Mouse (Mus musculus) gastrocnemius, adult 8-10 months (tissue): Measurements from ENCODE around the gene Nup85. TPM values are rescaled to one million over a fixed set of nuclear protein-coding genes. Genes with fewer than 3 reads are reported as not detected.

Source experiments
- DNase-seq, 2 experiments: peaks; one replicate each; pipeline ENCODE4 v3.0.0; 2022; ENCODE audit warnings: low spot score in 2 of 2
- total RNA-seq, 4 experiments: library from RNA; stranded (reverse); gene quantifications; 2 replicates each; pipeline ENCODE4 v1.2.4; 2022

Gene Nup85
- total RNA-seq, 4 experiments from 2014 or later, result 16.6 to 21.7 (median 20.9) TPM

DNA sequence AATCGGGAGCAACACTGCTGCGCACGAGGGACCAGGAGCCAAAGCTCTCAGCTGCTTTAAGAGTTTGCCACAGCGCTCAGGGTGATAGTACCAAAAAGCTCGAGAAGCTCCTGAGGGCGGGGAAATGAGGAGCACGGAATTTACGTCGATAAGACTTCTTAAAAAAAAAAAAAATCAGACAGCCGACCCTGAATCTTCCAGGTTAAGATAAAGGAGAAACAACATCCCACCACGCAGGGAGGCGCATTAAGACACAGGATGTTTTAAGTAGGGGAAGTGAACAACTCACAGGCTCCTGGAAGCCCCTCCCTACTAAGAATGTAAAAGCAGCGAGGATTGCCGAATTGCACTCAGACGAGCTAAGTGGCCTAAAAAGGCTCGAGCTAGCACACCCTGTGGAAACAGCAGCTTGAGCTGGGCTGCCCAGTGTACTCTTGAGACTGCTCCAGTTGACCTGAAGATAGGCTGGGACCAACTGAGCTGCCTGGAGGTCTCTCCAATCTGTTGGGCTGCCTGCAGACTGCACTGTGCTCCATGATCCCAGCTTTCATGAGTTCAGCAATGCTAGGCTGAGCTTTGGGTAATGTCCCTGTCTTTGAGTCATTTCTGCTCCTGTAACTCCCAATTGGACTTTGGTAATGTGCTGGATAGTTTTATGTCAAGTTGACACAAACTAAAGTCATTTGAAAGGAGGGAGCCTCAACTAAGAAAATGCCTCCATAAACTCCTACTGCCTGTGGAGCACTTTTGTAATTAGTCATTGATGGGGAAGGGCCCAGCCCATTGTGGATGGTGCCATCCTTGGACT lies 49.1 kb downstream of the Nup85 start:
- DNase-seq, result no peak

DNA sequence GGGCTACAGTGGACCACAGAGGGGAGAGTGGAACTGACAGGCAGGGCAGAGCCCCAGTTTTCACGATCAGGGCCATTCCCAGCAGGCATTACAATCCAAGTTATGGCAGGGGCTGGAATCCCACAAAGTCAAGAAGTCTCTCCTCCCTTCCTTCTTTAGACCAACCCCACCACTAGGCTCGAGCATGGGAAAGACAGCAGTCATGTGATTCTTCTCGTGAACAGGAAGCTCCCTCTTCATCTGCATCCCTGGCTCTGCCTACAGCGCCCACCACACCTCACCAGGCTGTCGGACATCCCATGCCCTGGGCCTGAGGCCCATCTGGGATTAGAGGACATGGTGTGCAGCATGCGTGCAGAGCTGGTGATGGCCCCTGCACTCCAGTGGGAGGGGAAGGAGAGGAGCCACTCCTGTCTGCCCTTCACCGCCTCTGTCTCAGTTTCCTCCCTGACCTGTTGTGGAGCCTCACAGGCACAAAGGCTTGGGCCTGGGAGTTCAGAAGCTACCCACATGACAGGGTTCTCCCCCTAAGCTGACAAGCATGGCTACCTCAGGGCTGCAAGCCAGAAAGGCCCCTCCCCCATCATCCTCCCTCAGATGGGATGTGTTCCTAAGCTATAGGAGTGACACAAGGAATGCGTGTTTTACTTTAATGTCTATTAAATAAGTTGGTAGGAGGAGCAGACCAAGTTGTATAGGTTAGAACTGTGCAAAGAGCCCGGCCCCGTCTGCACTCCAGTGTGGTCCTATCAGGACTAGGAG lies 50.3 kb downstream of the Nup85 start:
- DNase-seq, result no peak

DNA sequence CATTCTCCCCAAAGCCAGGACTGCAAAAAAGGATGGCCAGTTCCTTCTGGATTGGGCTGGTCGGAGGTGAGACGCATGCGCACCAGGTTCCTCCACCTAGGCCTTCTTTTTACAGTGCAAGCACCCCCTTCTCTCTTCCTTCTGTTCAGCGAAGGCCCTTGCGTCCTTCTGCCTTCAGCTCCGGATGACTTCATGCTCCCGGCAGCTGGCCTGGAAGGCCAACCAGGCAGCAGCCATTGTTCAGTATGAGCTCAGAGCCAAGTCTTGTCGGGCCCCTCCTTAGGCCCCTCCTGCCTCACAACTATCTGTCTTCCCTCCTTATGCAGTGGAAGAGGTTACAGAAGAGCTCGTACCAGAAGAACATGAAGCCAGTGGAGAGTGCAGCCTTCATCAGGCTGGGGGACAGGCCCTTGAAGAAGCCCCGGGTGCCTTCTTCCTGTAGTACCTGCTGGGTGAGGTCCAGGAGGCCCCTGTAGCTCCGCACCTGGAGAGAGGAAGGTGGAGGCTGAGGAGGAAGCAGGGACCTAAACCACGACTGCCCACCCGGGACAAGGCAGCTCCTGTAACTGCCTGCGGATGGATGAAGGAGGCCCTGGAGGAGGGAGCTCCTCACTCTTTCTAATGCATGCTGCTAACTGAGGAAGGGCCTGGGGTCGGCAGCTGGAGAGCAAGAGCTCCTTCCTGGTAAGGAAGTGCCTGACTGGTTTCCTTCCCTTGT lies 51.0 kb downstream of the Nup85 start:
- no peak for DNase-seq

DNA sequence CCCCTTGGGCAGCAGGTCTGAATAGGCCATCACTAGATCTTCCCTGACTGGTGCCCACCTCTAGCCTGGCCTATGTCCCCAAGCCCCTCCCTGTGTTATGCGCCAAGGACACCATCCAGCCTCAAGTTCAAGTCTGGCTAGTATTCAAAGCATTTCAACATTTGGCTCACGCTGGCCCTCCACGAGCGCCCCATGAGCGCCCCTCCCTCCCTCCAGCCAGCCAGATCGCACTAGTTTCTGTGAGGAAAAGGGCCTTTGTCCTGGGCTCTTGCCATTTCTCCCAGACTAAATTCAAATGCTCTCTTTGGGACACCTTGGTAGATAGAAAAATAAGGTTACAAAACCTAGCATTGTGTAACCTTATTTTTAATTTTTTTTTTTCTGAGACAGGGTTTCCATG lies 51.6 kb downstream of the Nup85 start:
- no peak for DNase-seq

DNA sequence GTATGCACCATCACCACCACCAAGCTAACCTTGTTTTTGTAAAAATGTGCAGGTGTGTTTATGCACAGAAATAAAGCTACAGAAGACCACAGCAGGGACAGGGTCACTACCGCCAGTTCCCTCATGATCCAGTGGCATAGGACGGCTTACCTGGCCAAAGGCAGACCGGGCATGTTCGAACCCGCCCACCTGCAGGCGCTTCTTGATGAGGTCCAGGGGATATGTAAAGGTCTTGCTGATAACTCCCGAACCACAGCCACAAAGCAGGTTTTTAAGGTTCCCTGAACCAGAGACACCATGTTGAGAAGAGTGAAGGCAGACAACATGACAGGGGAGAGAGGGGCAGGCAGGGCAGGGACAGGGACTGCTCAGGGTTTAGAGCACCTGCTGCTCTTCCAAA lies 52.1 kb downstream of the Nup85 start:
- DNase-seq, result no peak

DNA sequence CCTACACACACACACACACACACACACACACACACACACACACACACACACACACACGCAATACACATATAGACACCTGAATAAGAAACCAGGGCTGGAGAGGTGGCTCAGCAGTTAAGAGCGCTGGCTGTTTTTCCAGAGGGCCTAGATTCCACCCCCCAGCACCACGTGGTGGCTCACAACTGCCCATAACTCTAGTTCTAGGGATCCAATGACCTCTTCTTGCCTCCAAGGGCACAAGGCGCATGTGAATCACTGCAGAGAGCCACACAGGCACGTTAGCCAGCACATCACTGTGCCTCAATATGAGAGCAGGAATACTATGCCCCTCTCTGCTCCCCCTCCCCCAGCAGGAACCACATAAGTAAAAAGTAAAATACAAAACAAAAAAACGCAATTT lies 52.7 kb downstream of the Nup85 start:
- no peak for DNase-seq

DNA sequence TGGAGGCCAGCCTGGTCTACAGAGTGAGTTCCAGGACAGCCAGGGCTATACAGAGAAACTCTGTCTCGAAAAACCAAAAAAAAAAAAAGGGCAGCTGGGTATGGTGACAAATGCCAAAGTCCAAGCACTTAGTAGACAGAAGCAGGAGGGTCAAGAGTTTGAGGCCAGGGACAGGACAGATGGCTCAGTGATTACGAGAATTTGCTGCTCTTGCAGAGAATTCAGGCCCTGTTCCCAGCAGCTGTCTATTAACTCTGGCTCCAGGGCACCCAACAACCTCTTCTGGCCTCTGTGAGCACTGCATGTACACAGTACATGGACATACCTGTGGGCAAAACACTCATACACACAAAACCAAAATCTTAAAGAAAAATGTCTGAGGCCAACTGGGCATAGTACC lies 53.8 kb downstream of the Nup85 start:
- no peak for DNase-seq

DNA sequence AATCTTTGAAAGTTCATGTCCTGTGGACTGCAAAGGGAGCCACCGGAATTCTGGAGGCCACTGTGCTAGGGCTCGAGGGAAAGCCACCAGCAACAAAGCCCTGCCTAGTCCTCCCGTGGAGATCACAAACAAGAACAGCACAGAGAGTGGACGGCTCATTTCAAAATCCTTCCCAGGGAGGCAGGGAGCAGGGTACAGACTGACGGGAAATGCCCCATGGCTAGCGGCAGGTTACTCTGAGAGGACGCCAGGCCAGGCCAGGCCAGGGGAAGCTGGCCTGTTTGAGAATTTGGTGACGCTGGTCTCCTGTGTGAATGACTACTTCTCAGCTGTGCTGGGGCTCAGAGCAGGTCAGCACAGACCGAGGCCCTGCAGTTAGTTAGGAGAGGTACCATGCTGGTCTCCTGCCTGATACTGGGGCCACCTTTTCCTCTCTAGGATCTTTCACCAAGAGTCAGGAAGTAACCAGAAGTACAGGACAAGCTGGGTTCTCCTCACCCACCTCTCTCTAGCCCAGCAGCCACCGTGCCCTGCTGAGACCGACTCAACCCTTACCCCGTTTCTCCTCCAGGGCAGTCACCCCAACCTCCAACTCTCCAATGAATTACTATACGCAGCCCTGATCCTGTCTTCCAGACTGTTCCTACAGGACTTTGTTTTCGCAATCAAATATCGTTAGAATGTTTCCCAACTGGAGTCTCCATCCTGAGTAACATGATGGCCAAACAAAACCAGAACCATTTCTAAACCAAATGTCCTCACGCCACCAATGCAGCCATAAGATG lies 54.7 kb downstream of the Nup85 start:
- no peak for DNase-seq

DNA sequence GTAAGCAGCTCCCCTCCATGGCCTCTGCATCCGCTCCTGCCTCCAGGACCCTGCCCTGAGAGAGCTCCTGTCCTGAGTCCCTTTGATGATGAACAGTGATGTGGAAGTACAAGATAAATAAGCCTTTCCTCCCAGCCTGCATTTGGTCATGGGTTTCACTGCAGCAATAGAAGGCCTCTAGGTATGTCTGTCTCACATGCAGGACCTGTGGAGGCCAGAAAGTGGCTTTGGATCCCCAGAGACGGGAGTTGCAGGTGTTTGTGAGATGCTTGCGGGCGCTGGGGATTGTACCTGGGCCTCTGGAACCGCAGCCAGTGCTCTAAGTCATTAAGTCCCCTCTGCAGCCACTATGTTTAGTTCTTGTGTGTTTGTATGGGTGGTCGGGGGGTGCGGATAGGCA lies 55.7 kb downstream of the Nup85 start:
- no peak for DNase-seq

DNA sequence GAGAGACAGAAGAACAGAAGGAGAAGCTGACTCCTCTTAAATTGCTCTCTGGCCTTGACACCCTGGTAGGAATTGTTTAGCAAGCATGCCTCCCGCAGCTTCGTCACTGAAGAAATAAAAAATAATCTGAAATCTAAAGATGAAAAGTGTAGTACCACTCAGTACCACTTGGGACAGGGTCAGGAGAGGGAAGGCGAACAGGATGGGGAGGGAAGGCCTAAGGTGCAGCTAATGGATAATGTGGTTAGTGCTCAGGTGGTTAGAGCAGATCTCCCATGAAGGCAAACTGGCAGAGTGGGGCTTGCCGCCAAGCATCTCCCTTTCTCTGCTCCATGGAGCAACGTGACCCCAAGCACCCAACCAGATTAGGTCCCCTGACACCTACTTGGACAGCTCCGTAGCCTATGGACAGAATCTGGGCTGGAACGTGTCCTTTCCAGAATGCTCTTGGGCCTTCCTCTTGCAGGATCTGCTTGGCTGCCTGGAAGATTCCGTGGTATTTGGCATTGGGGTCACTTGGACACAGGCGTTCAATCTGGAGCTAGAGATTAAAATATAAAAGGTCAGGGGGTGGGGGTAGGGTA lies 59.3 kb downstream of the Nup85 start:
- DNase-seq, result no peak

DNA sequence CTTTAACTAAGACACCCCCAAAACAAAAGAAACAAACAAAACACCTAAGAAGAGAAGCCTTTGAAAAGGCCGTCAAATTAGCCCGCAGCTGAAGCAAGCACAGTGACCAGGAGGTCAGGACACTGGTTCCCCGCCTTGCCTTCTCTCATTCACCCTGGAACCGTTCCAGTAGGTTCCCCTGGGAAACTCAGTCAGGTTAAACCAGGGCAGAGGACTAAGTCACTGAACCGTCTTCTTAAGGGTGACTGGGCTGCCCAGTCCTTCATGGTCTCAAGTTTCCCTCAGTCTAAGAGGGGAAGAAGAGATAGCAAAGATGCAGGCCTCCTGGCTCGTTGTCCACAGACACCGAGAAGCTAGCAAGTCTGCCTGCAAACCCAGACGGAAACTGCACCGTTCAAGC lies 61.6 kb downstream of the Nup85 start:
- DNase-seq, result peak; percentile 51 to 53

DNA sequence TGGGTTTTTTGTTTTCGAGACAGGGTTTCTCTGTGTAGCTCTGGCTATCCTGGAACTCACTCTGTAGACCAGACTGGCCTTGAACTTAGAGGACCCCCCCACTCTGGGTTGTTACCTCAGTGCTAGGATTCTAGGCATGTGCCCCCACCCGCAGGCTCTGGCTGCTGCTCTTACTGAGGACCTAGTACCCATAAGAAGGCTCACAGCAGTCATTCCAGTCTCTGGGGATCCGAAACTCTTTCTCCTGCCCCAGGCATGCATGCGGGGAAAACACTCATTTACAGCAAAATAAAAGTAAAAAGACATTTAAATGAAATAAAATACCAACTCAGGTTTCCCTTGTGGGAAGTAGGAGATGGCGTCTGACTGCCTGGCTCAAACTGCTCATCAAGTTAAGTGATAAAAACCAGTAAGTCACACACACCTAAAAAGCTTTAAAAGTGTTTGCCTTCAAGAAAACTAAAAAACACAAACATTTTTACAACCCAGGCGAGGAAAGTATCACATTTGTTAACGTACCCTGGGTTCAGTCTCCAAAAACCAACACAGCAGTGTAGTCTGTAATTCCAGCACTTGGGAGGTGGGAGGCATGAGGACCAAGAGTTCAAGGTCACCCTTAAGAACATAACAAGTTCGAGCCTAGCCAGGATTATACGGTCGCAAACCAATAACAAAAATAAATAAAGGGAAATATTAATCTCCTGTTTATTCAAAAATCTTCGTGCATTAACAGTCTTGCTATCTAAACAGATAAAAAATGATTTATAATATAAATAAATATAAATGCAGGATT lies 62.8 kb downstream of the Nup85 start:
- DNase-seq, result no peak

DNA sequence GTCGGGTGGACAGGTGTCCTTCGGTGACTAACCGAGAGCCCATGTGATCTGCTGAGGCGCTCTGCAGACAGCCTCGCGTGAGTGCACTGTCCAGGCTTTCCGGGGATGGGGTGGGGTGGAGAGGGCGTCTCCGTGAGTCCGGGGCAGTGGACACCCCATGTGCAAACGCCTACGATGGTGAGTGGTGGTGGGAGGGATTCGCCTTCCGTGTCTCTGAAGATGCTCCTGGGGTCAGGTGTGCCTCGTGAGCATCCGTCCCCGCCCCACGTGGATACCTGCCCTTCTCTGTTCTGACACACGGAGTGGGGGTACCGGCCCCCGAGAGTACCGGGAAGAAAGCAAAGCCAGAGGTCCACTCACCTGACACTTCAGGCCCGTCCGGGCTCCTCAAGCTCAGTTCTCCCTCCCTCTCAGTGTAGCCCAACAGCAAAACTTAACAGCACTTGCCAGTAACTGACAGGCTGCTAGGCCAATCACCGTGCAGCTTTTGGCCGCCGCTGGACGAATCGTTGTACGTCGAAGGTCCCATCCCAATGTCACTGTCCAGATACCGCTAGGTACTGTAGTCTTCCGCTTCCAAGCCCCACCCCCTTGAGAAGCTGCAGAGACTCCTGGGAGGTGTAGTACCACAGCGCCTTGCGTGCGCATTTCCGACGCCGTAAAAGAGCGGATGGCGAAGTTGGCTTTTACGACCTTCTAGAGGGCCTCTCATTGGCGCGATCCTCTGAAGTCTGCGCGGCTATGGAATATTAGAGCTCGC lies 63.7 kb downstream of the Nup85 start, which contains the start of gene Slc25a19:
Slc25a19 (minus strand) TSS at position 591 of the 760 bp plus-strand sequence.
- DNase-seq, result peak; percentile 99

DNA sequence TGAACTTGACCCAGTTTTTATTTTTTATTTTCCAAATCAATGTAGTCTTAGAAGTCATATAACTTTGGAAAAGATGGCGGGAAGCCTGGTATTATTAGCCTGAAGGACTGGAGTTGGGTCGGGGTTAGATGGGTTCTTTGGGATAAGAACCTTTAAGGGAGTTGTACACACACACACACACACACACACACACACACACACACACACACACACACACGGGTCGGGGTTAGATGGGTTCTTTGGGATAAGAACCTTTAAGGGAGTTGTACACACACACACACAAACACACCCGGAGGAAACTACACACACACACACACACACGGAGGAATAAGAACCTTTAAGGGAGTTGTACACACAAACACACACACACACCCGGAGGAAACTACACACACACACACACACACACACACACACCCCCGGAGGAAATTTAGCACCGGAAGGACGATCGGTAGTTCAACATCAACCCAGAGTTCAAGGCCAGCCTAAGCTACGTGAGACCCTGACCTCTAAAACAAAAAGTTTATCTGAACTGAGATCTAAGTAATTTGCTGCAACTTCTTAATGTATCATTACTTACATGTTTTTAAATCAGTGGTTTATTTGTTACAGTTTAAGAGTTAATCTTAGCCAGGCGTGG lies 64.3 kb downstream of the Nup85 start:
- no peak for DNase-seq

DNA sequence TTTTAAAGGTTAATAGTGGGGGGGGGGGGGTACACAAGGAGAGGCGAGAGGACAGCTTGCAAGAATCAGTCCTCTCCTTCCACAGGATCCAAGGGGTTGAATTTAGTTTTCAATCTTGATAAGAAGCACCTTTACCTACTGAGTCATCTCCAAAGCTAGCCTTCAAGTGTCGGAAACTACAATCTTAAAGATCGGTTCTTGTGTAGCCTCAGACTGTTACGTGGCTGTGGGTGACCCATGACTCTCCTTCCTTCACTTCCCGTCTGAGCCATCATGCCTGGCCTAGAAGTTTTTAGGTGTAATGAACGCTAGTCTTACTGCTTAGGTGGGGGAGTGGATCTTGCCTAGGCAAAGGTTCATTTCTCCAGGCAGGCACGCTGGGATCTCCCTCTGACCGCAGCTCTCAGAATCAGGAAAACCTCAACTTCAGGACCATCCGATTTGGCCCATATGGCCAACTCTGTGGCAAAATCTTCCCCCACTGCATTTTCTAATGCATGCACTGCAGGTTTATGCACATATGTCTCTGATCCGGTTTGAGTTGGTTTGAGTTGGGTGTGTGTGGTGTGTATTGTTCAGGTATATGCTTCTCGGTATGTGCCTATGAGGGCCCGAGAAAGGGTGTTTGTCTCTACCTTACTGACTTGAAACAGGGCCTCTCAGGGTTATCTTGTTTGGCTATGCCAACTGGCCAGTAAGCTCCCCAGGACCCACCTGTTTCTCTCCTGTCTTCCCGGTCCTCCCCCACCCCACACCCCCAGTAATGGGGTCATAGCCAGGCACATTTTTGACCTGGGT lies 65.7 kb downstream of the Nup85 start:
- no peak for DNase-seq

DNA sequence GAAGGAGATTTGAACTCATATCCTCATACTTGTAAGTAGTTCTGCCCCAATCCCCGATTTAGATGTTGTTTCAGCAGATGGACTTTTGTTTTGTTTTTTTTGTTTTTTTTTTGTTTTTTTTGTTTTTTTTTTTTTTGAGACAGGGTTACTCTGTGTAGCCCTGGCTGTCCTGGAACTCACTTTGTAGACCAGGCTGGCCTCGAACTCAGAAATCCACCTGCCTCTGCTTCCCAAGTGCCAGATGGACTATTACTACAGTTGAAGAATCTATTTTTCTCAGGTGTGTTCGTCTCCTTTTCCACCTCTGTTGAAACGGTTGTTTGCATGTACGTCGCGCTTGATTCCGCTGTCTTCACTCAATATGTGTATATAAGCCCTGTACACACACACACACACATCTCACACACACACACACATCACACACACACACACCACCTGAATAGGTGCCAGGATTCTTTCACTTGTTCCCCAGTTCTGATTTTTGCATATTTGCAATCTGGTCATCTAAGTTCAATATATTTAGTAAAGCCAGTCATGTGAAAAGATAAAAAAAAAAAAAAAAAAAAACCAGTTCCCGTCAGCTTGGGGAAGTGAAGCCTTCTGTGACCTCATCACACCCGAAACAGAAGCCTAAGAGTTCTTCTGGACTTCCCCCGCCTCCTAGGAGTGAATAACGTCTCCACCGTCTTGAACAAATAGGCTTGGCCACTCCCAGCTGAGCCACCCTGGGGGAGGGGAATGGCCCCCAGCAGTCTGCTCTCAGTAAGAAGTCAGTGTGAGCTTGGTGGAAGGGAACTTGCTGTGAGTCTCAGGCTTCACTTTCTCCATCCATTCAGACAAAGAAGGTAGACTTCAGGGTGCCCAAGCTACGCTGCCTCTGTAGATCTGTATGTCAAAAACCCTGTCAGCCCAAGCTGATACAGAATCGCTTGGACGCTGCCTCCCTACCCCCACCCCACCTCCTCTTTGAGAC lies 66.6 kb downstream of the Nup85 start:
- DNase-seq, result no peak

DNA sequence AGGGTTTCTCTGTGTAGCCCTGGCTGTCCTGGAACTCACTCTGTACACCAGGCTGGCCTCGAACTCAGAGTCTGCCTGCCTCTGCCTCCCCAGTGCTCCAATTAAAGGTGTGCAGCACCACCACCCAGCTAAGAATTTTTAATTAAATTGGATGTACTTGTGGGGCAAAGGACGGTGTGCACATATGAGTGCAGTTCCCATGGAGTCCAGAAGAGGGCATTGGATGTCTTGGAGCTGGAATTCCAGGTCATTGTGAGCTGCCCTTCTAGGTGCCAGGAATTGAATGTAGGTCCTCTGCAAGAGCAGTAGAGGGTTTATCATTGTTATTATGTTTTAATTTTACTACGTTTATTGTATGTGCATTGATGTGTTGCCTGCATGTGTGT lies 67.3 kb downstream of the Nup85 start:
- DNase-seq, result no peak
